Mouse (Mus musculus) forebrain, embryonic 10.5 days (tissue): ENCODE results near the gene Dpm1. TPM values are rescaled to one million over a fixed set of nuclear protein-coding genes. Genes with fewer than 3 reads are reported as not detected.

Experiments used
- DNase-seq: peaks from one replicate; pipeline ENCODE4 v3.0.0-alpha.2; 2017; ENCODE audit warnings: low spot score; ENCODE audit errors: extremely low spot score
- H3K27ac ChIP-seq: fragments of 300-500 bp; sonication (generic); 2 replicates; pipeline ENCODE4 v1.5.1; 2016; ENCODE audit warnings: mild to moderate bottlenecking
- H3K27me3 ChIP-seq: fragments of 300-500 bp; sonication (generic); 2 replicates; pipeline ENCODE4 v1.6.1; 2016; ENCODE audit warnings: mild to moderate bottlenecking; ENCODE audit not compliant: poor library complexity, severe bottlenecking
- H3K36me3 ChIP-seq: fragments of 300-500 bp; sonication (generic); replicated peaks from 2 replicates; pipeline ENCODE4 v1.6.1; 2016; ENCODE audit warnings: mild to moderate bottlenecking, moderate library complexity
- H3K4me1 ChIP-seq: fragments of 300-500 bp; sonication (generic); 2 replicates; pipeline ENCODE4 v1.6.1; 2016
- H3K4me3 ChIP-seq: fragments of 300-500 bp; sonication (generic); 2 replicates; pipeline ENCODE4 v1.5.1; 2016; ENCODE audit warnings: mild to moderate bottlenecking, moderate library complexity
- H3K9me3 ChIP-seq: fragments of 300-500 bp; sonication (generic); 2 replicates; pipeline ENCODE4 v1.6.1; 2016; ENCODE audit warnings: mild to moderate bottlenecking, moderate library complexity
- WGBS: fragments of 180-500 bp; shearing (Covaris S2); methylation state at CpG from one replicate; pipeline ENCODE4 v1.1.7; 2016; 5-methylcytosine and 5-hydroxymethylcytosine counted together
- polyA plus RNA-seq: library from polyadenylated mRNA; unstranded; fragments of >200 nt; fragmentation: Nextera tagmentation; extraction: Ambion mirVana; gene quantifications from 2 replicates; pipeline ENCODE4 v1.2.1, GENCODE M21; 2016

Gene Dpm1
- polyA plus RNA-seq, 1 experiment from 2014 or later, result 70.9 TPM

GRCm38 (mm10) chr2:168248856-168249245, 18.5 kb upstream of the Dpm1 start:
- WGBS, result 38% methylated on average over 2 of the region's 2 CpGs
- DNase-seq, result no peak
- no peaks in the 10 kb centered on the region for H3K9me3 ChIP-seq
- no peaks in the 10 kb centered on the region for H3K36me3 ChIP-seq
- no peak overlapping the region for H3K4me3 ChIP-seq
- no peak overlapping the region for H3K27ac ChIP-seq
- H3K4me1 ChIP-seq, result peaks cover 13% of the 10 kb centered on the region
- H3K27me3 ChIP-seq, result peaks cover 18% of the 10 kb centered on the region; the same call in 1 of the 2 replicates

- peaks cover 9% of the 10 kb centered on the region for H3K4me1 ChIP-seq
- no peaks in the 10 kb centered on the region for H3K36me3 ChIP-seq
- H3K27ac ChIP-seq, result no peak overlapping the region
- H3K4me3 ChIP-seq, result no peak overlapping the region
- peaks cover 18% of the 10 kb centered on the region; the same call in 1 of the 2 replicates for H3K27me3 ChIP-seq
- H3K9me3 ChIP-seq, result no peaks in the 10 kb centered on the region
- DNase-seq, result no peak
- 83% methylated on average over 8 of the region's 8 CpGs for WGBS
Measured at GRCm38 (mm10) chr2:168248167-168248855, 17.9 kb upstream of the Dpm1 start.

- no peaks in the 10 kb centered on the region for H3K36me3 ChIP-seq
- 36% methylated on average over 8 of the region's 8 CpGs for WGBS
- 0 out of 2 replicates have a peak, but pooled peaks cover under 1% of the 10 kb centered on the region for H3K27me3 ChIP-seq
- no peaks in the 10 kb centered on the region for H3K9me3 ChIP-seq
- H3K27ac ChIP-seq, result no peak overlapping the region
- no peak for DNase-seq
- H3K4me3 ChIP-seq, result no peak overlapping the region
- H3K4me1 ChIP-seq, result no peaks in the 10 kb centered on the region
Measured at GRCm38 (mm10) chr2:168245571-168245970, 15.2 kb upstream of the Dpm1 start.

- DNase-seq, result no peak
- no peak overlapping the region for H3K27ac ChIP-seq
- WGBS, result 76% methylated on average over 4 of the region's 4 CpGs
- no peaks in the 10 kb centered on the region for H3K4me1 ChIP-seq
- no peak overlapping the region for H3K4me3 ChIP-seq
- H3K9me3 ChIP-seq, result peaks cover 2% of the 10 kb centered on the region
- H3K36me3 ChIP-seq, result no peaks in the 10 kb centered on the region
- no peaks in the 10 kb centered on the region for H3K27me3 ChIP-seq
Measured at GRCm38 (mm10) chr2:168243278-168243677, 12.9 kb upstream of the Dpm1 start.

- no peak overlapping the region for H3K4me3 ChIP-seq
- H3K4me1 ChIP-seq, result no peaks in the 10 kb centered on the region
- no peak overlapping the region for H3K27ac ChIP-seq
- peaks cover 4% of the 10 kb centered on the region for H3K9me3 ChIP-seq
- H3K36me3 ChIP-seq, result no peaks in the 10 kb centered on the region
- H3K27me3 ChIP-seq, result no peaks in the 10 kb centered on the region
- no peak for DNase-seq
Measured at GRCm38 (mm10) chr2:168242841-168243240, 12.4 kb upstream of the Dpm1 start.

GRCm38 (mm10) chr2:168238335-168238734, 7.9 kb upstream of the Dpm1 start:
- DNase-seq, result no peak
- no peak overlapping the region for H3K27ac ChIP-seq
- H3K4me3 ChIP-seq, result no peak overlapping the region
- no peaks in the 10 kb centered on the region for H3K27me3 ChIP-seq
- no peaks in the 10 kb centered on the region for H3K4me1 ChIP-seq
- 94% methylated on average over 4 of the region's 4 CpGs for WGBS
- H3K36me3 ChIP-seq, result peaks cover 15% of the 10 kb centered on the region
- peaks cover 4% of the 10 kb centered on the region for H3K9me3 ChIP-seq

- no peak overlapping the region for H3K4me3 ChIP-seq
- peaks cover 30% of the 10 kb centered on the region for H3K4me1 ChIP-seq
- no peak for DNase-seq
- H3K36me3 ChIP-seq, result peaks cover 35% of the 10 kb centered on the region
- peaks cover 2% of the 10 kb centered on the region; the same call in 1 of the 2 replicates for H3K9me3 ChIP-seq
- 93% methylated on average over 5 of the region's 5 CpGs for WGBS
- H3K27ac ChIP-seq, result no peak overlapping the region
- no peaks in the 10 kb centered on the region for H3K27me3 ChIP-seq
Measured at GRCm38 (mm10) chr2:168233286-168233685, 2.9 kb upstream of the Dpm1 start.

GRCm38 (mm10) chr2:168231471-168231829, 1.1 kb upstream of the Dpm1 start:
- DNase-seq, result no peak
- WGBS, result 65% methylated on average over 33 of the region's 33 CpGs
- H3K9me3 ChIP-seq, result no peaks in the 10 kb centered on the region
- peaks cover 43% of the 10 kb centered on the region for H3K36me3 ChIP-seq
- no peaks in the 10 kb centered on the region for H3K27me3 ChIP-seq
- peaks cover 37% of the 10 kb centered on the region for H3K4me1 ChIP-seq
- H3K4me3 ChIP-seq, result peak overlapping the region; percentile 100
- H3K27ac ChIP-seq, result peak overlapping the region; percentile 97

- peak overlapping the region; percentile 97 for H3K27ac ChIP-seq
- H3K4me1 ChIP-seq, result peaks cover 37% of the 10 kb centered on the region
- H3K9me3 ChIP-seq, result no peaks in the 10 kb centered on the region
- 5% methylated on average over 105 of the region's 105 CpGs for WGBS
- peak overlapping the region; percentile 100 for H3K4me3 ChIP-seq
- H3K27me3 ChIP-seq, result no peaks in the 10 kb centered on the region
- peaks cover 48% of the 10 kb centered on the region for H3K36me3 ChIP-seq
- DNase-seq, result no peak
Measured at GRCm38 (mm10) chr2:168230773-168231470, 531 bp upstream of the Dpm1 start.

- no peak for DNase-seq
- Histone ChIP-seq H3K36me3 (peaks cover 59% of the 10 kb centered on the region), H3K27me3 (no peaks in the 10 kb centered on the region), H3K4me1 (peaks cover 37% of the 10 kb centered on the region), H3K4me3 (peak overlapping the region; percentile 100), H3K27ac (peak overlapping the region; percentile 97), H3K9me3 (no peaks in the 10 kb centered on the region)
- 23% methylated on average over 41 of the region's 41 CpGs for WGBS
Measured at GRCm38 (mm10) chr2:168229116-168230025, 1.0 kb downstream of the Dpm1 start.

GRCm38 (mm10) chr2:168223326-168223725, 7.1 kb downstream of the Dpm1 start:
- Histone ChIP-seq H3K27ac (no peak overlapping the region), H3K27me3 (no peaks in the 10 kb centered on the region), H3K9me3 (no peaks in the 10 kb centered on the region), H3K4me1 (peaks cover 7% of the 10 kb centered on the region), H3K4me3 (no peak overlapping the region), H3K36me3 (peaks cover 85% of the 10 kb centered on the region)
- DNase-seq, result no peak
- 88% methylated on average over 6 of the region's 6 CpGs for WGBS

- no peaks in the 10 kb centered on the region for H3K27me3 ChIP-seq
- no peak overlapping the region for H3K4me3 ChIP-seq
- no peak for DNase-seq
- no peak overlapping the region for H3K27ac ChIP-seq
- no peaks in the 10 kb centered on the region for H3K4me1 ChIP-seq
- H3K36me3 ChIP-seq, result peaks cover 98% of the 10 kb centered on the region
- H3K9me3 ChIP-seq, result no peaks in the 10 kb centered on the region
- WGBS, result 47% methylated on average over 5 of the region's 5 CpGs
Measured at GRCm38 (mm10) chr2:168213788-168214397, 16.5 kb downstream of the Dpm1 start.
